Mouse (Mus musculus): Measurements from ENCODE around the gene Ap3b2. TPM values are rescaled to one million over a fixed set of nuclear protein-coding genes. Genes with fewer than 3 reads are reported as not detected.
"Not testable (repeated sequence)": the region's sequence is repeated elsewhere in the genome, so short reads cannot be mapped to it uniquely, and the experiment has no call there.

Gene Ap3b2
- polyA plus RNA-seq, 1 experiment, result 0.22 TPM

GRCm38 (mm10) chr7:81498181-81498580 lies 4.5 kb upstream of the Ap3b2 start, which contains the start of gene BC048679:
Gene BC048679 (minus strand): TSS chr7:81498281.
- no peaks in the 10 kb centered on the region for H3K27me3 ChIP-seq (ENCODE audit: control insufficient read depth, insufficient read depth, low read length)
- H3K4me3 ChIP-seq (ENCODE audit: control insufficient read depth, low read depth, low read length), result no peak within 1 kb of the TSS
- no peak for TF ChIP-seq POLR2A (IDR thresholded peaks at IDR 0.05; ENCODE audit: control insufficient read depth, low read depth, low read length)
- no peak for TF ChIP-seq CTCF (IDR thresholded peaks at IDR 0.05; ENCODE audit: control insufficient read depth, insufficient read depth, insufficient replicate concordance, low read depth, low read length)
- H3K27ac ChIP-seq (ENCODE audit: control insufficient read depth, insufficient read depth, low read depth, low read length), result no peak within 1 kb of the TSS
- peaks cover 9% of the 10 kb centered on the region for H3K4me1 ChIP-seq (ENCODE audit: control insufficient read depth, insufficient read depth, low read length)
- no peaks in the 10 kb centered on the region for H3K36me3 ChIP-seq (ENCODE audit: control insufficient read depth, insufficient read depth, low read length)

- H3K4me1 ChIP-seq (ENCODE audit: control insufficient read depth, insufficient read depth, low read length), result peaks cover 11% of the 10 kb centered on the region
- TF ChIP-seq CTCF (IDR thresholded peaks at IDR 0.05; ENCODE audit: control insufficient read depth, insufficient read depth, insufficient replicate concordance, low read depth, low read length) (no peak), POLR2A (IDR thresholded peaks at IDR 0.05; ENCODE audit: control insufficient read depth, low read depth, low read length) (no peak)
- no peak overlapping the region for H3K27ac ChIP-seq (ENCODE audit: control insufficient read depth, insufficient read depth, low read depth, low read length)
- H3K36me3 ChIP-seq (ENCODE audit: control insufficient read depth, insufficient read depth, low read length), result no peaks in the 10 kb centered on the region
- no peak overlapping the region for H3K4me3 ChIP-seq (ENCODE audit: control insufficient read depth, low read depth, low read length)
- no peaks in the 10 kb centered on the region for H3K27me3 ChIP-seq (ENCODE audit: control insufficient read depth, insufficient read depth, low read length)
Observed at GRCm38 (mm10) chr7:81497171-81497570, 3.4 kb upstream of the Ap3b2 start.

GRCm38 (mm10) chr7:81492628-81493027 lies 1.1 kb downstream of the Ap3b2 start:
- H3K4me1 ChIP-seq (ENCODE audit: control insufficient read depth, insufficient read depth, low read length), result peaks cover 11% of the 10 kb centered on the region
- H3K36me3 ChIP-seq (ENCODE audit: control insufficient read depth, insufficient read depth, low read length), result no peaks in the 10 kb centered on the region
- no peak overlapping the region for H3K27ac ChIP-seq (ENCODE audit: control insufficient read depth, insufficient read depth, low read depth, low read length)
- TF ChIP-seq CTCF (IDR thresholded peaks at IDR 0.05; ENCODE audit: control insufficient read depth, insufficient read depth, insufficient replicate concordance, low read depth, low read length), result no peak
- no peak for TF ChIP-seq POLR2A (IDR thresholded peaks at IDR 0.05; ENCODE audit: control insufficient read depth, low read depth, low read length)
- peak overlapping the region; percentile 10; the same call in 1 of the 2 replicates for H3K4me3 ChIP-seq (ENCODE audit: control insufficient read depth, low read depth, low read length)
- H3K27me3 ChIP-seq (ENCODE audit: control insufficient read depth, insufficient read depth, low read length), result no peaks in the 10 kb centered on the region

DNA sequence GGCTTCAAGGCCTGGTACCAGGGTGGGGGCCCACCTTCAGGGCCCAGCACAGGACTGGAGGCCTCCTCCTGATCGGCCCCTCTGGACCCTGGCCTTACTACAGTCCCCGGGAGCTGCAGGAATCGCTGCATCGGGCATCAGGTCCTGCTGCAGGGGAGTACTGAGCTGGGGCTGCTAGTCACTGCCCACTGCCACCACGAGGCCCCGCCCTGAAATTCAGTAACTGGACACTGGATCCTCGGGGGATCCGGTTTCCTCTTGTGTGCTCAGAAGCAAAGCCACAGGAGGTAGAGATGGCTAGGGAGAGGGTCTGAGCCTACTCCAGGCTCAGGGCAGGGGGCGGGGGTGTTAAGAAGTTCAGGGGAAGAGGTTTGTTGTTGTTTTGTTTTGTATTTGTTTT lies 4.1 kb downstream of the Ap3b2 start:
- H3K27me3 ChIP-seq (ENCODE audit: control insufficient read depth, insufficient read depth, low read length), result no peaks in the 10 kb centered on the region
- H3K4me1 ChIP-seq (ENCODE audit: control insufficient read depth, insufficient read depth, low read length), result peaks cover 10% of the 10 kb centered on the region
- H3K4me3 ChIP-seq (ENCODE audit: control insufficient read depth, low read depth, low read length), result no peak overlapping the region
- no peak for TF ChIP-seq POLR2A (IDR thresholded peaks at IDR 0.05; ENCODE audit: control insufficient read depth, low read depth, low read length)
- TF ChIP-seq CTCF (IDR thresholded peaks at IDR 0.05; ENCODE audit: control insufficient read depth, insufficient read depth, insufficient replicate concordance, low read depth, low read length), result no peak
- H3K36me3 ChIP-seq (ENCODE audit: control insufficient read depth, insufficient read depth, low read length), result no peaks in the 10 kb centered on the region
- no peak overlapping the region for H3K27ac ChIP-seq (ENCODE audit: control insufficient read depth, insufficient read depth, low read depth, low read length)

GRCm38 (mm10) chr7:81480800-81481199 lies 12.9 kb downstream of the Ap3b2 start:
- TF ChIP-seq CTCF (IDR thresholded peaks at IDR 0.05; ENCODE audit: control insufficient read depth, insufficient read depth, insufficient replicate concordance, low read depth, low read length) (no peak), POLR2A (IDR thresholded peaks at IDR 0.05; ENCODE audit: control insufficient read depth, low read depth, low read length) (no peak)
- H3K27ac ChIP-seq (ENCODE audit: control insufficient read depth, insufficient read depth, low read depth, low read length), result no peak overlapping the region
- no peaks in the 10 kb centered on the region for H3K27me3 ChIP-seq (ENCODE audit: control insufficient read depth, insufficient read depth, low read length)
- no peaks in the 10 kb centered on the region; the same call in 1 of the 2 replicates for H3K4me1 ChIP-seq (ENCODE audit: control insufficient read depth, insufficient read depth, low read length)
- H3K36me3 ChIP-seq (ENCODE audit: control insufficient read depth, insufficient read depth, low read length), result no peaks in the 10 kb centered on the region
- no peak overlapping the region for H3K4me3 ChIP-seq (ENCODE audit: control insufficient read depth, low read depth, low read length)

- Histone ChIP-seq H3K27ac (ENCODE audit: control insufficient read depth, insufficient read depth, low read depth, low read length) (no peak overlapping the region), H3K36me3 (ENCODE audit: control insufficient read depth, insufficient read depth, low read length) (no peaks in the 10 kb centered on the region), H3K4me1 (ENCODE audit: control insufficient read depth, insufficient read depth, low read length) (no peaks in the 10 kb centered on the region; the same call in 1 of the 2 replicates), H3K27me3 (ENCODE audit: control insufficient read depth, insufficient read depth, low read length) (no peaks in the 10 kb centered on the region), H3K4me3 (ENCODE audit: control insufficient read depth, low read depth, low read length) (no peak overlapping the region)
- no peak for TF ChIP-seq POLR2A (IDR thresholded peaks at IDR 0.05; ENCODE audit: control insufficient read depth, low read depth, low read length)
- TF ChIP-seq CTCF (IDR thresholded peaks at IDR 0.05; ENCODE audit: control insufficient read depth, insufficient read depth, insufficient replicate concordance, low read depth, low read length), result no peak
Observed at GRCm38 (mm10) chr7:81479531-81480090, 14.1 kb downstream of the Ap3b2 start.

DNA sequence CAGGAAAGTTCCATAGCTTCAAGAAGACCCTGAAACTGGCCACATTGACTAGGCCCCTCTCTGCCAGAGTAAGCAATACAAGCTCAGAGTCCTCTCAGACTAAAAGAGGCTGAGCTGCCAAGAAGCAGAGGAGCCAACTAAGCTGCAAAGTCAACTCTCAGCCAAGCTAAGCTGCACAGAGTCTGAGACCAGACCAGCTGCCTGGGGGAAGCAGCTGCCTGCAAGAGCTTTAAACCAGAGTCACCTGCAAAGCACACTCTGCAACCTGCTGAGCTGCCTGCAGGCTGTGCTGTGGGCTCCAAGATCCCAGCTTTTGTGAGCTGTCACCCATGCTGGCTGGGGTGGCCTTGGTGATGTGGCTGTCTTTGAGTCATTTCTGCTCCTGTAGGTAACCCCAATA lies 15.5 kb downstream of the Ap3b2 start:
- not testable (repeated sequence) for H3K36me3 ChIP-seq (ENCODE audit: control insufficient read depth, insufficient read depth, low read length); H3K27me3 ChIP-seq (ENCODE audit: control insufficient read depth, insufficient read depth, low read length); H3K4me1 ChIP-seq (ENCODE audit: control insufficient read depth, insufficient read depth, low read length); H3K4me3 ChIP-seq (ENCODE audit: control insufficient read depth, low read depth, low read length); H3K27ac ChIP-seq (ENCODE audit: control insufficient read depth, insufficient read depth, low read depth, low read length)

- no peak overlapping the region for H3K27ac ChIP-seq (ENCODE audit: control insufficient read depth, insufficient read depth, low read depth, low read length)
- no peak overlapping the region for H3K4me3 ChIP-seq (ENCODE audit: control insufficient read depth, low read depth, low read length)
- no peaks in the 10 kb centered on the region for H3K27me3 ChIP-seq (ENCODE audit: control insufficient read depth, insufficient read depth, low read length)
- H3K4me1 ChIP-seq (ENCODE audit: control insufficient read depth, insufficient read depth, low read length), result no peaks in the 10 kb centered on the region; the same call in 1 of the 2 replicates
- TF ChIP-seq CTCF (IDR thresholded peaks at IDR 0.05; ENCODE audit: control insufficient read depth, insufficient read depth, insufficient replicate concordance, low read depth, low read length) (no peak), POLR2A (IDR thresholded peaks at IDR 0.05; ENCODE audit: control insufficient read depth, low read depth, low read length) (no peak)
- H3K36me3 ChIP-seq (ENCODE audit: control insufficient read depth, insufficient read depth, low read length), result no peaks in the 10 kb centered on the region
Observed at GRCm38 (mm10) chr7:81476833-81477232, 16.9 kb downstream of the Ap3b2 start.
